Mouse (Mus musculus): ENCODE results near the gene Btbd35f15.
"Not testable (repeated sequence)": the region's sequence is repeated elsewhere in the genome, so short reads cannot be mapped to it uniquely, and the experiment has no call there.

Btbd35f15 gene

GRCm38 (mm10) chrX:33577214-33577613 lies at the start of gene Btbd35f15:
TSS of gene Btbd35f15 (minus strand) at chrX:33577314.
- DNase-seq: not testable (repeated sequence)

Data from lung, postnatal 14 days (tissue).